Mouse (Mus musculus) hindbrain, embryonic 11.5 days (tissue): ENCODE measurements around the gene Npy4r. TPM values are rescaled to one million over a fixed set of nuclear protein-coding genes. Genes with fewer than 3 reads are reported as not detected.

Source experiments
- ATAC-seq: fragments of 200-750 bp; cut with Nextera tagmentation; 2 replicates; pipeline ENCODE4 v1.8.0; 2017; ENCODE audit warnings: mild to moderate bottlenecking, moderate TSS enrichment, moderate library complexity; ENCODE audit not compliant: low FRiP score
- DNase-seq: peaks from one replicate; pipeline ENCODE4 v3.0.0-alpha.2; 2015; ENCODE audit warnings: low spot score
- H3K27ac ChIP-seq: fragments of 300-500 bp; sonication (generic); 2 replicates; pipeline ENCODE4 v1.5.1; 2014; ENCODE audit warnings: mild to moderate bottlenecking, low read depth, low read length
- H3K27me3 ChIP-seq: fragments of 300-500 bp; sonication (generic); 2 replicates; pipeline ENCODE4 v1.6.1; 2014; ENCODE audit warnings: mild to moderate bottlenecking, low read length, moderate library complexity, mixed read lengths; ENCODE audit not compliant: control insufficient read depth, insufficient read depth
- H3K36me3 ChIP-seq: fragments of 300-500 bp; sonication (generic); 2 replicates; pipeline ENCODE4 v1.6.1; 2014; ENCODE audit warnings: mild to moderate bottlenecking, low read length, moderate library complexity, mixed read lengths; ENCODE audit not compliant: control insufficient read depth, insufficient read depth
- H3K4me1 ChIP-seq: fragments of 300-500 bp; sonication (generic); replicated peaks from 2 replicates; pipeline ENCODE4 v1.6.1; 2014; ENCODE audit warnings: low read length, mixed read lengths; ENCODE audit not compliant: control insufficient read depth, insufficient read depth
- H3K4me2 ChIP-seq: fragments of 300-500 bp; sonication (generic); replicated peaks from 2 replicates; pipeline ENCODE4 v1.6.1; 2014; ENCODE audit warnings: mild to moderate bottlenecking, low read depth, low read length
- H3K4me3 ChIP-seq: fragments of 300-500 bp; sonication (generic); 2 replicates; pipeline ENCODE4 v1.5.1; 2014; ENCODE audit warnings: low read depth, low read length
- H3K9ac ChIP-seq: fragments of 300-500 bp; sonication (generic); 2 replicates; pipeline ENCODE4 v1.6.1; 2014; ENCODE audit warnings: low read depth, low read length
- H3K9me3 ChIP-seq: fragments of 300-500 bp; sonication (generic); 2 replicates; pipeline ENCODE4 v1.6.1; 2016; ENCODE audit warnings: low read length; ENCODE audit not compliant: control insufficient read depth
- WGBS: fragments of 180-500 bp; shearing (Covaris S2); extraction: QIAGEN DNeasy Blood & Tissue Kit; methylation state at CpG from one replicate; pipeline ENCODE4 v1.1.7; 2014; 5-methylcytosine and 5-hydroxymethylcytosine counted together
- polyA plus RNA-seq: library from polyadenylated mRNA; unstranded; fragments of >200 nt; fragmentation: Nextera tagmentation; extraction: Ambion mirVana; gene quantifications from 2 replicates; pipeline ENCODE4 v1.2.1, GENCODE M21; 2014

The Npy4r gene
- polyA plus RNA-seq: 0.04 TPM in 1 of 2 replicates, not detected in the other

DNA sequence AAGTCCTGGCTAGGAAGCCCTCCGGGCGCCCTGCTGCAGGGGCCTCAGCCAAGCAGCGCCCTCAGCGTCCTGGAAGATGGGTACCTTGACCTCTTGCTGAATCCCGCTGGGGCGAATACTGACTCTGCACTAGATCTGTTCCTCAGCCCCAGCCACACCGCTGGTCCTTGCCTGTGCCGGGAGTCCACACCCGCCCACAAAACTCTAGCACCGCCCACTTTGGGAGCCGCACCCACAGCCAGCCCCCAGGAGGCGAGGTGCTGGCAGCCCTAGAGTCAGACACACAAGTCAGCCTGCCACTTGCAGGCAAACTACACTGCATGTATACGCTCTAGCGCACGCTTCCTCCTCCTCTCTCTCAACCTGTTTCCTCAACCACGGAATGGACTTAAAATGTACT lies at the start of gene Npy4r:
Gene Npy4r (minus strand): TSS at position 148 of the 400 bp plus-strand sequence.
- 18% methylated on average over 16 of the region's 16 CpGs for WGBS
- Histone ChIP-seq H3K9ac (no peak within 1 kb of the TSS), H3K4me1 (no peaks in the 10 kb centered on the region), H3K27ac (no peak within 1 kb of the TSS), H3K27me3 (no peaks in the 10 kb centered on the region), H3K9me3 (no peaks in the 10 kb centered on the region), H3K36me3 (no peaks in the 10 kb centered on the region), H3K4me3 (no peak within 1 kb of the TSS), H3K4me2 (no peak within 1 kb of the TSS)
- DNase-seq: peak; percentile 25
- no peak for ATAC-seq

DNA sequence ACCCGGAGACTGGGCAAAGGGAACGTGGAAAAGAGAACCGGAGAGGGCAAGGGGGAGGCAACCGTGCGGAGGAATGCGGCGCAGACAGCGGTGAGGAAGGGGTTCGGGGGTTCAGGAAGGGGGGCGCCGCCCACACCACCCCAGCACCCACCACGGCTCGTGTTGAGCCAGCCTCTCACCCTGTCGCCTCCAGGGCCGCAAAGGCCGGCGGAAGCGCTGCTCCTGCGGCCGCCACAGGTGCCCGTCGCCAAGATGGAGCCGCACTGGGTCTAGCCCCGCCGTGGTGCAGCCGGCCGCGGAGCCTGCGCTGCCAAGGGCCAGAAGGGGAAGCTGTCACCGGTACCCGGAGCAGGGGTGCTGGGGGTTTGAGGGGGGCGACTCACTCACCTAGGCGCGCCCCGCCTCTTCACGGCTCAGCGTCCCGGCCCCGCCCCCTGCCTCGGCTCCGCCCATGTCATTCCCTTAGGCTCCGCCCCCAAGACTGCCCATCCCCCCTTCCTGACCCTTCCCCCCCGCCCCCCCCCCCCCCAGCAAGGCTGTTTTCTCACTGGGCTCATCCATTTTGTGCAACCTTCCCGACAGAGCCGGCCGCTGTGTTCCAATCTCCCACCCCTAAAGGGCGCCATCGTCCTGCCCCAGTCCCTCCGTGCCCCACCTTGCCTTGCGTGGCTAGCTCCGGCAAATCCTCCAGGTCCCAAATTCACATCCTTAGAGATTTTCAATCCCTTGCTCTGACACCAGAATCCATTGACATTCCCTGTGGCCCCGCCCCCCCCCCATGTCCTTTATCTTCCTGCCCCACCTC lies 49.1 kb upstream of the Npy4r start, which contains the start of gene Gprin2:
Gene Gprin2 (minus strand): TSS at position 423 of the 805 bp plus-strand sequence.
- 4% methylated on average over 42 of the region's 52 CpGs for WGBS

DNA sequence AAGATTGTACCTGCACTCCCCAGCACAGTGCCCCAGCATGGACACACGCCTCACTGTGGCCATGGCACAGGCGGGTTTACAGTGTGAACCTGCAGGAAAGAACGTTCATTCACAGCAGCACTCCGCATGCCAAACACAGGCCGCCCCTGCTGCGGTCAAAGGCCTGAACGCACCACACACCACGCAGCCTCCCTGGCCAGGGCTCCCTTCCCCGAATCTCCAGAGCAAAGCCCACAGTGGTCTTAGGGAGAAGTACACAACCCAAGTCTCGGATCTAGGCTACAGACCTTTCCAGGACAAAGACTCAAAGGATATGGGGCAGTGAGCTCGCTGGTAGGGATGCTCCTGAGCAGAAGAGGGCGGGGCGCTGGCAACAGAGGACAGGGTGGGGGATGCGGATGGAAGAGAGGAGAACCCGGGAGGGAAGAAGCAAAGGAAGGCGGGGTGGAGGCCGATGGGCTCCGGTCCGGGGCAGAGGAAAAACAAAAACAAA lies 48.5 kb upstream of the Npy4r start:
- ATAC-seq (peak; percentile 77), DNase-seq (peak; percentile 61)
- no peak overlapping the region for H3K27ac ChIP-seq
- no peaks in the 10 kb centered on the region for H3K9me3 ChIP-seq
- H3K4me1 ChIP-seq: no peaks in the 10 kb centered on the region
- H3K4me3 ChIP-seq: peak overlapping the region; percentile 70
- WGBS: 2% methylated on average over 19 of the region's 19 CpGs
- H3K36me3 ChIP-seq: no peaks in the 10 kb centered on the region
- peak overlapping the region; percentile 62 for H3K9ac ChIP-seq
- H3K27me3 ChIP-seq: no peaks in the 10 kb centered on the region
- H3K4me2 ChIP-seq: peak overlapping the region; percentile 94

More for the DNA sequence above, 49.1 kb upstream of the Npy4r start, which contains the start of gene Gprin2:
- no peaks in the 10 kb centered on the region for H3K4me1 ChIP-seq
- ATAC-seq (peak; percentile 72), DNase-seq (peak; percentile 65)
- no peaks in the 10 kb centered on the region for H3K27me3 ChIP-seq
- peak within 1 kb of the TSS; percentile 94 for H3K4me2 ChIP-seq
- H3K9me3 ChIP-seq: no peaks in the 10 kb centered on the region
- no peak within 1 kb of the TSS for H3K27ac ChIP-seq
- H3K4me3 ChIP-seq: peak within 1 kb of the TSS; percentile 70
- H3K36me3 ChIP-seq: no peaks in the 10 kb centered on the region
- H3K9ac ChIP-seq: peak within 1 kb of the TSS; percentile 62

DNA sequence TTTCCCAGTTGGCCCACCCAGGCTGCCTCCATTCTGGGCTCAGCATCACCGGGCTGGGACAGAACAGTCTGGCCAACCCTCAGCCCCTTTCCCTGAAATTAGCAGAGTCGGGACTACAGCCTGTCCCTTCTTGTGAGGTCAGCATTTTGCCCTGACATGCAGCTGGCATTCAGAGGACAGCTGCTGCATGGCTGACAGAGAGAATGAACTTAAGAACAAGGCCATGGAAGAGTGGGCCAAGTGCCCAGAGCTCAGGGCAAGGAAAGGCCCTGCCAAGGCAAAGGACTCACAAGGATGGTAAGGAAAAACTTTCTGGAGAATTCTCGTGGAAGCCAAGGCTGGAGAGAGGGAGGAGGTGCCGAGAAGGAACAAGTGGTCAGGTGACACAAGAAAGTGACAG lies 44.4 kb upstream of the Npy4r start:
- Histone ChIP-seq H3K9ac (no peak overlapping the region), H3K4me2 (no peak overlapping the region), H3K36me3 (no peaks in the 10 kb centered on the region), H3K9me3 (no peaks in the 10 kb centered on the region), H3K4me3 (no peak overlapping the region), H3K27me3 (no peaks in the 10 kb centered on the region), H3K4me1 (no peaks in the 10 kb centered on the region), H3K27ac (no peak overlapping the region)
- WGBS: 46% methylated on average over 4 of the region's 4 CpGs
- DNase-seq (no peak), ATAC-seq (no peak)

DNA sequence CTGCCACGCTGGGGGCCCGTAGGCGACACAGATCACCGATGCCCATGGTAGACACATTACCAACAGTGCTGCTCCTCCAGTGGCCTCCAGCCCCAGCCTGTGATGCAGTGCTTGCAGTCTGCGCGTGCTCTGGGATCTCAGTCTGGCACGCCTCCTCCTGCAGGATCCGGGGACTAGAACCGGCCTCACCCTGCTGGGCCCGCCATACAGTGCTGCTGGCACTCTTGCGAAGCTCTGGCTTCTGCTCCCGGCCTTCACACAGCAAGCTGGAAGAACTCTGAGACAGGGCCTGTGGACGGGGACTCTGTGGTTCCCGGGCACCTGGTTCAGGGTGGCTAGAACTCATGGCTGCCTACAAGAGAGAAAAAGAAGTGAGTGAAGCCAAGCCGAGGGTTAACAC lies 43.2 kb upstream of the Npy4r start:
- no peaks in the 10 kb centered on the region for H3K27me3 ChIP-seq
- no peaks in the 10 kb centered on the region for H3K36me3 ChIP-seq
- H3K4me1 ChIP-seq: no peaks in the 10 kb centered on the region
- no peaks in the 10 kb centered on the region for H3K9me3 ChIP-seq
- H3K9ac ChIP-seq: no peak overlapping the region
- no peak overlapping the region for H3K27ac ChIP-seq
- DNase-seq (no peak), ATAC-seq (no peak)
- no peak overlapping the region for H3K4me3 ChIP-seq
- 87% methylated on average over 15 of the region's 15 CpGs for WGBS
- H3K4me2 ChIP-seq: no peak overlapping the region

DNA sequence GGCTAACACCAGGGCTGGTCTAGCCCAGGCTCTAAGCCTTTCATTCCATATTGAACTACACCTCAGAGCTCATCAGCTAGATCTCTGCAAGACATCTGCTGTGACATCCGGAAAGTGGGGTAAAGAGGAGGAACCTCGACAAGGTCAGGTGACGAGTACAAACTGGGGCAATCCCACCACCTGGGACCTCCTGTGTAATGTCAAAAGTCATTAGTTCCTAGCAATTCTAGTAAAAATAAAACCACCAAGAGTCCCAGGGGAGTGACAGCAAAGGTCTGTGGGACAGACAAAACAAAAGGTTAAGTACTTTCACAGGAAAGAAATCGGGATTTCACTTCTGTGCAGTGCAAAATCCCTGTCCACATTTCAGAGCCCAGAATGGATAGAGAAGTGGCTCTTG lies 41.6 kb upstream of the Npy4r start:
- ATAC-seq (no peak), DNase-seq (no peak)
- Histone ChIP-seq H3K27ac (no peak overlapping the region), H3K27me3 (no peaks in the 10 kb centered on the region), H3K36me3 (no peaks in the 10 kb centered on the region), H3K9ac (no peak overlapping the region), H3K4me2 (no peak overlapping the region), H3K4me3 (no peak overlapping the region), H3K4me1 (no peaks in the 10 kb centered on the region), H3K9me3 (no peaks in the 10 kb centered on the region)
- WGBS: 77% methylated on average over 4 of the region's 4 CpGs

DNA sequence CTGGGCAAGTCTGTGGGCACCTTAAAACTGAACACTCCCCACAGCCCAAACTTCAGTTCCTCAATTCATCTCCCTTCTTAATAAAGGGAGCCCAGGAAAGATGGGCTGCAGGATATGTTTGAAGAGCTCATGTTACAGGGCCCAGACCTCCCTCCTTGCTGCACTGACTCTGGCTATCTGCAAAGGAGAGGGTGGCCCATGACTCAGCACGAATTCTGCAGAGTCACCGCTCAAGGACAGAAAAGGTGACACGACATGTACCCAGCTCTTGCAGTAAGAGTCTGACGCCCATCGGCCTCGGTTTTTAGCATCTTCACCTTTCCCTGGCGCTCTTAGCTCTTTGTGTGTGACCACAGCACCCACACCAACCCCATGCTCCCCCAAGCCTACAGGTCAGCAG lies 38.1 kb upstream of the Npy4r start:
- ATAC-seq: no peak

DNA sequence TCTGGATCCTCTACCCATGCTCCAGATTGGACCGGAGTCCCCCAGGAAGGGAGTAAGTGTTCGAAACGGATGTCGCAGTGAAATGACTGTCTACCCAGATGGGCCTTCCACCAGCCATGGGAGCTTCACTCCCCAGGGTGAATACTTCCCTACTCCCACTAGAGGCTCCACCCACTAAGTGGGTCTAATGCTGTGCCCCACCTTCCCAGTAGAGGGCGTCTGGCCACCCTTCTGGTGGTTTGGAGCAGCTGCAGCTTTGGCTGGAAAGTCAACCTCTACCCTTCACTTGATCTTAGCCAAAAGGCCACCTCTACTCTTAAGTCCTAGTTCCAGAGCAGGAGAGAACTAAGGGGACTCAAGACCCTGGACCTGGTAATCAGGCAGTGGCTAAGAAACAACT lies 36.3 kb upstream of the Npy4r start:
- WGBS: 68% methylated on average over 5 of the region's 5 CpGs
- H3K27ac ChIP-seq: no peak overlapping the region
- ATAC-seq: no peak
- H3K36me3 ChIP-seq: no peaks in the 10 kb centered on the region
- H3K9me3 ChIP-seq: no peaks in the 10 kb centered on the region
- no peaks in the 10 kb centered on the region for H3K27me3 ChIP-seq
- H3K9ac ChIP-seq: no peak overlapping the region
- H3K4me3 ChIP-seq: no peak overlapping the region
- H3K4me2 ChIP-seq: no peak overlapping the region
- no peaks in the 10 kb centered on the region for H3K4me1 ChIP-seq
- peak; percentile 21 for DNase-seq

More for the DNA sequence above, 38.1 kb upstream of the Npy4r start:
- no peak overlapping the region for H3K4me2 ChIP-seq
- 71% methylated on average over 7 of the region's 7 CpGs for WGBS
- no peaks in the 10 kb centered on the region for H3K36me3 ChIP-seq
- H3K27me3 ChIP-seq: no peaks in the 10 kb centered on the region
- H3K27ac ChIP-seq: no peak overlapping the region
- H3K4me1 ChIP-seq: no peaks in the 10 kb centered on the region
- H3K9me3 ChIP-seq: no peaks in the 10 kb centered on the region
- DNase-seq: no peak
- no peak overlapping the region for H3K9ac ChIP-seq
- H3K4me3 ChIP-seq: no peak overlapping the region

DNA sequence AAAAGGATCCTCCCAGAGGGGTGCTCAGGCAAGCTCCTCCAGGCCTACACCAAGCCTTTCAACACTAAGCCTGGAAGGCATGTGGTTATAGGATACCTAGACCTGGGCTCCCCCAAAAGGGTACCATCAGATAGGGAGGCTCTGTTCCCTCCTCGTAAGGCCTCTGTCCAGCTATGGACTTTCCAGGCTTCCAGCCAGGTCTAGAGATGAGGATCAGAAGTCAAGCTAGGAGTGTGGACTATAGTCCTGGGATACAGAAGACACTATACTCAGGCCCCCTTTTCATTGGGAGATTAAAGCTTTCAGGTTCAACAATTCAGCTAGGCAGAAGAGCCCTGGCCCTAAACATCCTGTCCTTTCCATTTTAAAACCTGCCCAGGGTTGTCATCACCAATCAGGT lies 30.8 kb upstream of the Npy4r start:
- DNase-seq: no peak
- Histone ChIP-seq H3K4me1 (no peaks in the 10 kb centered on the region), H3K4me3 (no peak overlapping the region), H3K27ac (no peak overlapping the region), H3K36me3 (no peaks in the 10 kb centered on the region), H3K27me3 (no peaks in the 10 kb centered on the region), H3K9ac (no peak overlapping the region), H3K9me3 (no peaks in the 10 kb centered on the region), H3K4me2 (no peak overlapping the region)
- no peak for ATAC-seq
- 83% methylated on average over 1 of the region's 1 CpGs for WGBS
